Mouse (Mus musculus) kidney, postnatal 14 days (tissue): ENCODE measurements around the gene Igfbp2.
A peak's percentile ranks its signal among the peaks of the same experiment; 100 is the strongest.

Experiments
- DNase-seq: peaks from one replicate; pipeline ENCODE4 v3.0.0; 2022; ENCODE audit warnings: mixed read lengths

Igfbp2 gene

GRCm38 (mm10) chr1:72823751-72824706, at the start of gene Igfbp2:
Gene Igfbp2, plus strand, starts transcription at chr1:72824503.
- DNase-seq = peak; percentile 50

- DNase-seq = peak; percentile 13
Observed at GRCm38 (mm10) chr1:72778789-72779188, 45.5 kb upstream of the Igfbp2 start.

- DNase-seq = peak; percentile 14
Observed at GRCm38 (mm10) chr1:72780720-72781119, 43.6 kb upstream of the Igfbp2 start.

- no peak for DNase-seq
Observed at GRCm38 (mm10) chr1:72783341-72783740, 41.0 kb upstream of the Igfbp2 start.

GRCm38 (mm10) chr1:72784018-72784417, 40.3 kb upstream of the Igfbp2 start:
- DNase-seq = no peak

- no peak for DNase-seq
Observed at GRCm38 (mm10) chr1:72790670-72791069, 33.6 kb upstream of the Igfbp2 start.

GRCm38 (mm10) chr1:72791743-72792142, 32.6 kb upstream of the Igfbp2 start:
- no peak for DNase-seq

- DNase-seq = no peak
Observed at GRCm38 (mm10) chr1:72792262-72792661, 32.0 kb upstream of the Igfbp2 start.

- no peak for DNase-seq
Observed at GRCm38 (mm10) chr1:72793230-72793629, 31.1 kb upstream of the Igfbp2 start.

- DNase-seq = no peak
Observed at GRCm38 (mm10) chr1:72796128-72796527, 28.2 kb upstream of the Igfbp2 start.

GRCm38 (mm10) chr1:72797102-72797665, 27.1 kb upstream of the Igfbp2 start:
- DNase-seq = no peak

GRCm38 (mm10) chr1:72798441-72798840, 25.9 kb upstream of the Igfbp2 start:
- no peak for DNase-seq

GRCm38 (mm10) chr1:72804031-72804430, 20.3 kb upstream of the Igfbp2 start:
- no peak for DNase-seq

- DNase-seq = no peak
Observed at GRCm38 (mm10) chr1:72805037-72805436, 19.3 kb upstream of the Igfbp2 start.

GRCm38 (mm10) chr1:72805476-72806043, 18.7 kb upstream of the Igfbp2 start:
- no peak for DNase-seq

GRCm38 (mm10) chr1:72806044-72806584, 18.2 kb upstream of the Igfbp2 start:
- DNase-seq = no peak

- no peak for DNase-seq
Observed at GRCm38 (mm10) chr1:72809304-72809703, 15.0 kb upstream of the Igfbp2 start.

GRCm38 (mm10) chr1:72809951-72810675, 14.2 kb upstream of the Igfbp2 start:
- DNase-seq = no peak

GRCm38 (mm10) chr1:72811061-72811460, 13.2 kb upstream of the Igfbp2 start:
- DNase-seq = no peak

- no peak for DNase-seq
Observed at GRCm38 (mm10) chr1:72813089-72813638, 11.1 kb upstream of the Igfbp2 start.

GRCm38 (mm10) chr1:72813639-72814403, 10.5 kb upstream of the Igfbp2 start:
- DNase-seq = no peak

- no peak for DNase-seq
Observed at GRCm38 (mm10) chr1:72815184-72815583, 9.1 kb upstream of the Igfbp2 start.
